15 mouse cellular contexts compared by ENCODE assay signal in genomic region chr5:150261361-150261760, GRCm38 (mm10).
DNase-seq lines count a peak whose midpoint lies in the region; ATAC-seq lines count a peak whose summit lies in the region.
"Had no signal": no experiment of that assay in that cellular context is flagged by ENCODE, and none has a peak within 500 bp of the region (broad histone marks: within the 10 kb centered on the region; RNA-seq: fewer than 3 reads in every experiment).

No protein-coding gene starts in this region.

- H3K27ac ChIP-seq in heart, embryonic 10.5 days, result peak overlapping the region; percentile 18; the same call in 1 of the 2 replicates
- peak overlapping the region; percentile 13; the same call in 1 of the 2 replicates for H3K27ac ChIP-seq in kidney, embryonic 16.5 days (ENCODE audit: low read length)
- no peak overlapping the region for H3K27ac ChIP-seq in forebrain, embryonic 14.5 days (ENCODE audit: low read depth, low read length)
- H3K27ac ChIP-seq in midbrain, embryonic 16.5 days (ENCODE audit: low read length), result peak overlapping the region; percentile 97
- H3K27ac ChIP-seq: lung, embryonic 15.5 days had no signal

- H3K4me2 ChIP-seq in kidney, embryonic 16.5 days (replicated peaks; ENCODE audit: low read depth, low read length), result peak overlapping the region; percentile 23
- peak overlapping the region; percentile 49 for H3K4me2 ChIP-seq in forebrain, embryonic 14.5 days (ENCODE audit: low read length)
- peak overlapping the region; percentile 76 for H3K4me2 ChIP-seq in midbrain, embryonic 16.5 days (ENCODE audit: low read length)
- H3K4me2 ChIP-seq: lung, embryonic 15.5 days had no signal

- no peaks in the 10 kb centered on the region for H3K36me3 ChIP-seq in heart, embryonic 10.5 days
- no peaks in the 10 kb centered on the region for H3K36me3 ChIP-seq in kidney, embryonic 16.5 days (ENCODE audit: insufficient read depth, low read length)
- no peaks in the 10 kb centered on the region for H3K36me3 ChIP-seq in forebrain, embryonic 14.5 days (ENCODE audit: control insufficient read depth, insufficient read depth, low read length)
- no peaks in the 10 kb centered on the region for H3K36me3 ChIP-seq in midbrain, embryonic 16.5 days (ENCODE audit: control insufficient read depth, insufficient read depth, low read length)
- H3K36me3 ChIP-seq: lung, embryonic 15.5 days had no signal

- intact Hi-C loops in heart, postnatal 10 days (cut with DNase I), result no loop called here

- peak overlapping the region; percentile 68 for H3K4me3 ChIP-seq in heart, embryonic 10.5 days
- H3K4me3 ChIP-seq in kidney, embryonic 16.5 days (ENCODE audit: low read length), result peak overlapping the region; percentile 6; the same call in 1 of the 2 replicates
- H3K4me3 ChIP-seq in forebrain, embryonic 14.5 days (ENCODE audit: low read depth, low read length), result peak overlapping the region; percentile 40
- peak overlapping the region; percentile 56 for H3K4me3 ChIP-seq in midbrain, embryonic 16.5 days (ENCODE audit: low read depth, low read length)
- H3K4me3 ChIP-seq: erythroblast, embryonic 14.5 days; lung, embryonic 15.5 days had no signal

- H3K9me3 ChIP-seq in heart, embryonic 10.5 days, result no peaks in the 10 kb centered on the region
- H3K9me3 ChIP-seq in kidney, embryonic 16.5 days (ENCODE audit: low read length), result no peaks in the 10 kb centered on the region
- H3K9me3 ChIP-seq in forebrain, embryonic 14.5 days (replicated peaks; ENCODE audit: control insufficient read depth, low read length), result no peaks in the 10 kb centered on the region
- H3K9me3 ChIP-seq in midbrain, embryonic 16.5 days (replicated peaks; ENCODE audit: control insufficient read depth, low read length, poor library complexity, severe bottlenecking), result no peaks in the 10 kb centered on the region
- H3K9me3 ChIP-seq: lung, embryonic 15.5 days had no signal

- no peaks in the 10 kb centered on the region for H3K27me3 ChIP-seq in heart, embryonic 10.5 days (ENCODE audit: insufficient read depth, poor library complexity, severe bottlenecking)
- no peaks in the 10 kb centered on the region for H3K27me3 ChIP-seq in kidney, embryonic 16.5 days (ENCODE audit: insufficient read depth, low read length)
- H3K27me3 ChIP-seq in forebrain, embryonic 14.5 days (replicated peaks; ENCODE audit: control insufficient read depth, insufficient read depth, low read length), result no peaks in the 10 kb centered on the region
- no peaks in the 10 kb centered on the region for H3K27me3 ChIP-seq in midbrain, embryonic 16.5 days (ENCODE audit: control insufficient read depth, insufficient read depth, low read depth, low read length)
- H3K27me3 ChIP-seq: lung, embryonic 15.5 days; Patski had no signal

- no peak overlapping the region for H3K9ac ChIP-seq in kidney, embryonic 16.5 days (replicated peaks; ENCODE audit: low read length)
- peak overlapping the region; percentile 56 for H3K9ac ChIP-seq in forebrain, embryonic 14.5 days (ENCODE audit: low read length)
- peak overlapping the region; percentile 87 for H3K9ac ChIP-seq in midbrain, embryonic 16.5 days (ENCODE audit: low read depth, low read length)
- H3K9ac ChIP-seq: lung, embryonic 15.5 days had no signal

- DNase-seq in heart, embryonic 10.5 days (ENCODE audit: low spot score), result no peak
- DNase-seq in heart, postnatal 10 days, result no peak
- no peak for DNase-seq in kidney, adult 8-10 months
- DNase-seq in forebrain, embryonic 14.5 days (ENCODE audit: low spot score), result peak; percentile 24
- DNase-seq in spleen, postnatal 14 days (ENCODE audit: low spot score in 2 of 2), result no peak
- DNase-seq in adrenal gland, postnatal 10 days, result no peak
- DNase-seq: adrenal gland, postnatal 14 days; cerebellum, adult 8-10 months; gastrocnemius, postnatal 36 days; right cerebral cortex, adult 18-20 months had no signal

- peaks cover 30% of the 10 kb centered on the region for H3K4me1 ChIP-seq in heart, embryonic 10.5 days
- H3K4me1 ChIP-seq in kidney, embryonic 16.5 days (ENCODE audit: insufficient read depth, low read length), result peaks cover 45% of the 10 kb centered on the region
- H3K4me1 ChIP-seq in forebrain, embryonic 14.5 days (ENCODE audit: control insufficient read depth, insufficient read depth, low read length), result peaks cover 3% of the 10 kb centered on the region
- peaks cover 38% of the 10 kb centered on the region for H3K4me1 ChIP-seq in midbrain, embryonic 16.5 days (ENCODE audit: control insufficient read depth, insufficient read depth, low read length)

- ATAC-seq in kidney, embryonic 16.5 days (ENCODE audit: low FRiP score, low TSS enrichment), result no peak
- ATAC-seq in forebrain, embryonic 14.5 days, result no peak
- ATAC-seq in midbrain, embryonic 16.5 days, result no peak
- ATAC-seq: Patski had no signal

- 62% methylated on average over 4 of the region's 4 CpGs for WGBS in heart, embryonic 10.5 days
- 30% methylated on average over 4 of the region's 4 CpGs for WGBS in kidney, embryonic 16.5 days
- WGBS in forebrain, embryonic 14.5 days, result 69% methylated on average over 4 of the region's 4 CpGs
- 42% methylated on average over 4 of the region's 4 CpGs for WGBS in midbrain, embryonic 16.5 days

Comparison
In these comparisons a context has a peak if more than half of its experiments do, and no peak if none do; other contexts are left out.
1. H3K4me3 ChIP-seq: peak in every context shown above with its lines; median percentile 68 in heart, embryonic 10.5 days; 56 in midbrain, embryonic 16.5 days; 40 in forebrain, embryonic 14.5 days; 6 in kidney, embryonic 16.5 days.
2. H3K4me2 ChIP-seq: peak in every context shown above with its lines; median percentile 76 in midbrain, embryonic 16.5 days; 49 in forebrain, embryonic 14.5 days; 23 in kidney, embryonic 16.5 days.